Mouse (Mus musculus) small intestine, adult 10 weeks (tissue): ENCODE results near the gene Pdia4. TPM values are rescaled to one million over a fixed set of nuclear protein-coding genes. Genes with fewer than 3 reads are reported as not detected.

ENCODE experiments used
- polyA plus RNA-seq: library from polyadenylated mRNA; stranded (reverse); fragments of 350-450 nt; fragmentation: Illumina TruSeq; extraction: RNeasy Lipid Tissue Mini Kit (QIAGEN cat#74804); gene quantifications from one replicate; pipeline ENCODE4 v1.2.3, GENCODE M21; 2014; ENCODE audit warnings: low replicate concordance

Pdia4 gene
- polyA plus RNA-seq, result 34.2 TPM

GRCm38 (mm10) chr6:47813257-47813878 lies at the start of gene Pdia4:
Gene Pdia4, minus strand, starts transcription at chr6:47813430.

GRCm38 (mm10) chr6:47835482-47835983 lies 22.3 kb upstream of the Pdia4 start, which contains the start of gene Zfp398:
Gene Zfp398, plus strand, starts transcription at chr6:47835661.

GRCm38 (mm10) chr6:47830104-47831078 lies 17.2 kb upstream of the Pdia4 start, which contains the start of gene Zfp786:
Gene Zfp786, minus strand, starts transcription at chr6:47830867.

Other genes starting within 250 kb of the Pdia4 start
- 83.1 TPM for gene Ezh2, start 218.1 kb downstream of the Pdia4 start, polyA plus RNA-seq
- 0.63 TPM for gene Zfp786, start 17.4 kb upstream of the Pdia4 start, polyA plus RNA-seq
- gene Zfp398, start 22.2 kb upstream of the Pdia4 start, polyA plus RNA-seq, result 8.7 TPM
- gene Zfp282, start 63.8 kb upstream of the Pdia4 start, polyA plus RNA-seq, result 1.4 TPM
- gene Zfp212, start 107.0 kb upstream of the Pdia4 start, polyA plus RNA-seq, result 3.9 TPM
- gene Zfp956, start 140.0 kb upstream of the Pdia4 start, polyA plus RNA-seq, result 1.8 TPM
- gene Zfp777, start 235.5 kb upstream of the Pdia4 start, polyA plus RNA-seq, result 1.9 TPM